Mouse (Mus musculus): ENCODE results near the gene Ubxn7.
A peak's percentile ranks its signal among the peaks of the same experiment; 100 is the strongest.
"Not testable (repeated sequence)": the region's sequence is repeated elsewhere in the genome, so short reads cannot be mapped to it uniquely, and the experiment has no call there.

Ubxn7 gene

DNA sequence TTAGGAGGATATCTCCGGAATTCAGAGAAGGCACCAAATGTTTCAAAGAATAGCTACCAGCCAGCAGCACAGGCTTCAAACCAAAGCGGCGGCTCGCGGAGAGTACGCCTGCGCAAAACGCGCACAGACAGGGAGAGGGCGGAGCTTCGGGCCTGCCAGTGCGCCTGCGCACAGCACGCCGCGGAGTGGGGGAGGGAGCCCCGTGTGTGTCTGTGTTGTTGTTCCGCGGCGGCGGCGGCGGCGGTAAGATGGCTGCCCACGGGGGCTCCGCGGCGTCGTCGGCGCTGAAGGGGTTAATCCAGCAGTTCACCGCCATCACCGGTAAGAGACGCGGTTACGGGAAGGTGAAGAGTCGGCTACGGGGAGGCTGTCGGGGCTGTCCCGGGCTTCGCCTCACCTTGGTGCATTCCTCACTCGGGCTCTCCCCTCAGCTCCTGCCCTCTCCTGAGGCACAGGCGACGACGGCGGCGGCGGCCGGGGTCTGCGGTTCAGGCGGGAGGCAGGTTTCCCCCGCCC, at the start of gene Ubxn7:
TSS of gene Ubxn7 (plus strand) at position 218 of the 516 bp plus-strand sequence.
- DNase-seq (ENCODE audit: low spot score), result peak; percentile 99

DNA sequence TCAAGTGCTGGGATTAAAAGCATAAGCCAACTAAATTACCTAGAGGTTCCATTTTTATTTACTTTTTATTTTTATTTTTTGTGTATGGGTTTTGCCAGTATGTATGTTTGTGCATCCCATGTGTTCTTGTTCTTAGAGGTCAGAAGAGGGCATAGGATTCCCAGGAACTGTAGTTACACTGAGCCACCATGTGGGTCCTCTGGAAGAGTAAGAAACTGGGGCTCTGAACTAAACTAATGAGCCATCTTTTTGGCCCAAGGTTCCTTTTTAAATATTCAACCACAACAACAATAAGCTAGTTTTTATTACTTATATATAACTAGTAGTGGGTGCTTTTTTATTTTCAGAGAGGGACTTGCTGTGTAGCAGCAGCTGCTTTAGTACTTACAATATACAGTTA, 49.4 kb upstream of the Ubxn7 start:
- no peak for DNase-seq (ENCODE audit: low spot score)

DNA sequence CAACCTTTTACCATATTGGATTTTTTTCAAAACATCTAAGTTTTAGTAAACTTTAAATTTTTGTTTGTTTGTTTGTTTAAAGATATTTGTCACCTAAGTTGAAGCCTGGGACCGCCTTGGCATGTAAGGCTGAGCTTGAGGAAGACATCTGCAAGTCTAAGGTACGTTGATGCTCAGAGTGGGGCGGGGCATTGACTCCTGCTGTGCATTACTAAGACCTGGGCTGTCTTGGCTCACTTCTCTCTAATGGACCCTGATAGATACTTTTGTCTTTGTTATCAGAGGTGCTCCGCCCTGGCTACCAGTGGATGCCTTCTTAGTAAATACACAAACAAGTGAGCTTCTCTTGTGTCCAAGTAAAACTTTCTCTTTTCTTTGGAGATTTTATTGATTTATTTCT, 40.2 kb upstream of the Ubxn7 start:
- DNase-seq (ENCODE audit: low spot score), result no peak

DNA sequence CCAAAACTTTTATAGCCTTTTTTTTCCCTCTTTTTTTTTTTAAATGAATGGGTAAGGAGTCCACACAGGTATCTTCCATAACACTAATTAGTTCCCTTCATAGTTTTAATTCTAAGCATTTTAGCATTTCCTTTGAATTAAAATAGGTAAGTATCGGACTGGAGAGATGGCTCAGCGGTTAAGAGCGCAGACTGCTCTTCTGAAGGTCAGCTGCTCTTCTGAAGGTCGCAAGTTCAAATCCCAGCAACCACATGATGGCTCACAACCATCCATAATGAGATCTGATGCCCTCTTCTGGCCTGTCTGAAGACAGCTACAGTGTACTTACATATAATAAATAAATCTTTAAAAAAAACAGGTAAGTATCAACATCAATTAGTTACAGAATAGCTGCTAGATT, 32.4 kb upstream of the Ubxn7 start:
- not testable (repeated sequence) for DNase-seq (ENCODE audit: low spot score)

DNA sequence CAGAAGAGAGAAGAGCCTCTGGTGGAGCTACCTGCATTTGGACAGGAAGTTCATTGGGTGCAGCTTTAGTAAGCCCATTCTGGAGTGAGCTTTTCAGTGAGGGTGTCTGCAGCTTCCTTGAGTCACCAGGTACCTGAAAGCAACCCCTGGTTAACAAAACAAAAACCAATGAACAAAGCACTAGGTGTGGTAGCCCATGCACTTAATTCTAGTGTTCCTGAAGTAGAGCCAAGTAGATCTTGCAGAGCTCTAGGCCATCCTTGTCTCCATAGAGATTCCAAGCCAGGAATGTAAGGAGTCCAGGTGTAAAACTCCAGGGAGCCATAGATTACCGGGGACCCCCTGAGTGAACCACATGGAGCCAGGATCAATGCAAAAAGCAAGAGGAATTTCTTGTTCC, 29.0 kb upstream of the Ubxn7 start:
- DNase-seq (ENCODE audit: low spot score), result no peak

DNA sequence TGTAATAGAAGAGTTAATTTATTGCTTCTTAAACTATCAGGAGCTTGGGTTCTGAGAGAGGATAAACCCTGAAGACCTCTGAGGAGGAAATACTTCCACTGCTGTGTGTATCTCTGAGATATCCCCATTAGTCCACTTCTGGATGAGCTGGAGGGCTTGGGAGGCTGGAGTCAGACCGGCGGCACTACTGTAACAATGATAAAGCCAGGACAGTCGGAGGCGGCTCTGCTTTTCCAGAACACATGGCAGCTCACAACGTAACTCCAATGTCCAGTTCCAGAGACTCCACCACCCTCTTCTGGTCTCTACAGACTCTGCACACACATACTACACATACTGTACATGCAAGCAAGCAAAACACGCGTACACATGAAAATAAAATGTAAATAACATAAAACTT, 28.2 kb upstream of the Ubxn7 start:
- no peak for DNase-seq (ENCODE audit: low spot score)

DNA sequence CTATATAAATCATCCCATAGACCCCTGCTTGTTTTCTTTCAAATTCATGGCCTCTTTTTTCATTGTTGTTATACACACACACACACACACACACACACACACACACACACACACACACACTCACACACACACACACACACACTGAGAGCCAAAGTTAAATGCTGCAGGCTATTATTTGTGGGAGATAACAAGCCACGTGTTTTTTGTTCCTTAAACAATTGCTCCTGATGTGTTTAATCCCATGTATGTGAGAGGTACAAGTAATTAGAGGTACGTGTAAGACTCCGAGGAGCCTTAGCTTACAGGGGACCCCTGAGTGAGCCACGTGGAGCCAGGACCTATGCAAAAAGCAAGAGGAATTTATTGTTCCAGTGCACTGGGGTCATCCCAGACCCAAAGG, 20.1 kb upstream of the Ubxn7 start:
- DNase-seq (ENCODE audit: low spot score), result no peak

DNA sequence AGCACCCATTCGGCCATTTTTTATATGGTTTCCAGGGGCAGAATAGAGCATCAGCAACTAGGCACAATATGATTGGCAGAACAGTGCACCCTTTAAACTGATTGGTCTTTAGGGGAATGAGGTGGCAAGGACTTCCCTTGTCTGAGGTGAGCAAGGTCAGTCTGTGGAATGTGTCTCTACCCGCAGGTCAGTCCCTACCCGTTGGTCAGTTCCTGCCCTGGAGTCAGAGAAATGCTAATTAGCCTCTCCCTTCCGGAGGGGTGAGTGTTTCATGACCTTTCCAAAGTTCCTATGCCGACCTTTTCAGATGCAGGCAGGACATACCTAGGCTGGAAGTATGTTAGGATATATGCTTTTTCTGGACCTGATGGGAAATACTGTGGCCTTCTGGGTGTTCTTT, 19.7 kb upstream of the Ubxn7 start:
- no peak for DNase-seq (ENCODE audit: low spot score)

DNA sequence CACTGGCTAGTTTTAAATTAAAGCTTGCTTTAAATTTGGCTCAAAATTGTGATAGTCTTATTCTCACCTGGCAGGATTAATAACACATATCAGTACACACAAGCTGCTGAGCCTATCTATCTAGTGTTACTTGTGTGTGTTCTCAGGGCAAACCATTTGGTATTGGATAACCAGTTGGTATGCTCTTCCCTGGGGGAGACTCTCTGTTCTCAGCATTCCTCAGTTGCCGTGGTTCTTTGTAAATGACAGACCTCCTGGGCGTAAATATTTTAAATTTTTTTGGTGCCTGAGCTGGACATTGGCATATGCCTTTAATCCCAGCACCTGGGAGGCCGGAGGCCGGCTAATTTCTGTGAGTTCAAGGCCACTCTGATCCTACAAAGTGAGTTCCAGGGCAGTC, 19.2 kb upstream of the Ubxn7 start:
- no peak for DNase-seq (ENCODE audit: low spot score)

DNA sequence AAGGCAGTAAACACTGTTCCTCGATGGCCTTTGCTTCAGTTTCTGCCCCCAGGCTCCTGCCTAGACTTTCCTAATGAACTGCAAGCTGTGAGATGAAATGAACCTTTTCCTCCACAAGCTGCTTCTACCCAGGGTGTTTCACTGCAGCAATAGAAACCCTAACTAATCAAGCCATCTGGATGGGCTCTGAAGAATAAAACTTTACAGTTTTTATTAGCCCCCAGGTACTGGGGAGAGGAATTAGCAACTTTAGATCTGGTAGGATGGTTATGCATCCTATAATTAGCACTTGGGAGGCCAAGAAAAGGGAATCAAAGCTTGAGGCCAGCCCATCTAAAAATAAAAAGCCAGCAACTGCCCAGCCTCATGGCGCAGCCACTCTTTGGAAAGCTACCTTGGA, 15.5 kb upstream of the Ubxn7 start:
- DNase-seq (ENCODE audit: low spot score), result no peak

DNA sequence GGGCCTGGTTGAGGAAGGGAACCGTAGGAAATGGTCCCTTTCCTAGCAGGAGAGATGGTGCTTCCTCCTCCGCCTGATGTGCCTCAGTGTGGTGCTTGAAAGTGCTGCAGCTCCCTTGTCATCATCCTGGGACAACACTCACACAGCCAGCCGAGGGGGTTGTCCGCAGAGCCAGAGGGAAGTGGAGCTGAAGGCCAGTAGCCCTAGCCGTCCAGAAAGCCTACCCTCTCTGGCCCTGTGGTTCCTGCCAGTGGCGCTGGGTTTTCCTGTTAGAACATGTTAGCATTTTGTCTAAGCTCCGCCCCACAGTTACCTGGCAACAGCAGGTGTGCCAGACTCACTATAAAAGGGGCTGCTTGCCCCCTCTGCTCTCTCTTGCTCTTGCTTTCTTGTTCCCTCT, 8.1 kb upstream of the Ubxn7 start:
- DNase-seq (ENCODE audit: low spot score), result no peak

DNA sequence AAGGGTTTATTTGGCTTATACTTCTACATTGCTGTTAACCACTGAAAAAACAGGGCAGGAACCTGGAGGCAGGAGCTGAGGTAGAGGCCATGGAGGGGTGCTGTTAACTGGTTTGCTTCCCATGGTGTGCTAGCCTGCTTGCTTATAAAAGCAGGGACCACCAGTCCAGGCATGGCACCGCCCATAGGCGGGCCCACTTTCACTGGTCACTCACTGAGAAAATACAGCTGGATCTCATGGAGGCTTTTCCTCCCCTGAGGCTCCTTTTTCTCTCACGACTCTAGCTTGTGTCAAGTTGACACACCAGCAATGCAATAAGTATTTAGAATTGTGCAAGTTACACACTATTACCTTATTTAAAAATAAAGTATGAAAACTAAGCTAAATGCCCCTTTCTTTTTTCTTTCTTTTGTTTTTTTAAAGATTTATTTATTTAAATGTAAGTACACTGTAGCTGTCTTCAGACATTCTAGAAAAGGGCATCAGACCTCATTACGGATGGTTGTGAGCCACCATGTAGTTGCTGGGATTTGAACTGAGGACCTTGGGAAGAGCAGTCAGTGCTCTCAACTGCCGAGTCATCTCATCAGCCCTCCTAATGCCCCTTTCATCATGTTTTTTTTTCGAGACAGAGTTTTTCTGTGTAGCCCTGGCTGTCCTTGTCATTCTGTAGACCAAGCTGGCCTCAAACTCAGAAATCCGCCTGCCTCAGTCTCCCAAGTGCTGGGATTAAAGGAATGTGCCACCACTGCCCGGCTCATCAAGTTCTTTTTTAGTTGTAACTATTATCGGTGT, 984 bp upstream of the Ubxn7 start:
- no peak for DNase-seq (ENCODE audit: low spot score)

DNA sequence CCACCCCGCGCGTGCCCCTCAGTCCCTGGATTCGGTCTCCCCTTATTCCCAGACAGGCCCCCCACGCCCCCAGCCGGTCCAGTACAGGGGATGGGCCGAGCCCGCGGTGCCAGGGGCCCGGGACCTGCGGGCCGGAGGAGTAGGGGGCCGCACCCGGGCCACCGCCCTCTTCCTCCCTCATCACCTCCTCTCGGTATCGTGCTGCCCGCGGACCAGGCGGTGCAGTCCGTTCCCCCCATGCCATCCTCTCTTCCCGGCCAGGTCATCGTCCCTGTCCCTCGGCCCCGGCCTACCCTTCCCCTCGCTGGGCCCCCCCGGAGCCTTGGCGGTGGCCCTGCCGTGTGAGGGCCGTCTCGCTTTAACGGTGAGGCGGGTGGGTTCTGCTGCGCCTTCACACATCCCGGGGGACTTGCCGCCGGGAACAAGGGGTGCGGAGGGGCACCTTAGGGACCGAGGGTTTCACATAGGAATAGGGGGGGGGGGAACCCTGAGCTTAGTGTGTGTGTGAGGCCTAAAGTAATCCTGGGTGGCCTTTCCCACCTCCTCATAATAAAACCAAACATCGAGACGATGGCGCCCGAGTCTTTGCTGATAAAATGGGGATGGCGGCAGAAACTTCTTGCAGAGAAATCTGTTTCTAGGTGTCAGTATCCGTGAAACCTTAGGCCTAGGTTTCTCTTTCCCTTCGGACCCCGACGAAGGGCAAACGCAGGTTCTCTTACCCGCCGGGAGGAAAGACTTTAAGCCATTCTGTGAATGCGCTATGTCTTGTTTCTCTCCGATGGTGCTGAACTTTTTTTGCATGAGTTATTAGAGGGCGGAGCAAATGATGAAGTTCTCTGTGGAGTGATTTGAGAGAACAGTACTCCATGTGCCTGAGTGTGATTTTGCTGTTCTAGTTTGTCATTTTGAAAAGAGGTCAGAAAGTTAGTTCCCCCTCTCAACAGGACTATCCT, 777 bp downstream of the Ubxn7 start:
- peak; percentile 59 for DNase-seq (ENCODE audit: low spot score)

DNA sequence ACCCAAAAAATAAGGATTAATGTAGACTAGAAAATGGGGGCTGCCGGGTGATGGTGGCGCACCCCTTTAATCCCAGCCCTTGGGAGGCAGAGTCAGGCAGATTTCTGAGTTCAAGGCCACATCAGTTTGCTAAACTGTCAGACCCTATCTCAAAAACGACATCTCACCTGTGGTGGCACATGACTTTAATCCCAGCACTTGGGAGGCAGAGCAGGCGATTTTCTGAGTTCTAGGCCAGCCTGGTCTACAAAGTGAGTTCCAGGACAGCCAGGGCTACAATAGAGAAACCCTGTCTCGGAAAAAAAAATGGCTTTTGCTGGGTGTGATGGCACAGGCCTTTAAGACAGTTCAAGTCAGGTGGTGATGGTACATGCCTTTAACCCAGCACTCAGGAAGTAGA, 3.1 kb downstream of the Ubxn7 start:
- DNase-seq (ENCODE audit: low spot score), result no peak

DNA sequence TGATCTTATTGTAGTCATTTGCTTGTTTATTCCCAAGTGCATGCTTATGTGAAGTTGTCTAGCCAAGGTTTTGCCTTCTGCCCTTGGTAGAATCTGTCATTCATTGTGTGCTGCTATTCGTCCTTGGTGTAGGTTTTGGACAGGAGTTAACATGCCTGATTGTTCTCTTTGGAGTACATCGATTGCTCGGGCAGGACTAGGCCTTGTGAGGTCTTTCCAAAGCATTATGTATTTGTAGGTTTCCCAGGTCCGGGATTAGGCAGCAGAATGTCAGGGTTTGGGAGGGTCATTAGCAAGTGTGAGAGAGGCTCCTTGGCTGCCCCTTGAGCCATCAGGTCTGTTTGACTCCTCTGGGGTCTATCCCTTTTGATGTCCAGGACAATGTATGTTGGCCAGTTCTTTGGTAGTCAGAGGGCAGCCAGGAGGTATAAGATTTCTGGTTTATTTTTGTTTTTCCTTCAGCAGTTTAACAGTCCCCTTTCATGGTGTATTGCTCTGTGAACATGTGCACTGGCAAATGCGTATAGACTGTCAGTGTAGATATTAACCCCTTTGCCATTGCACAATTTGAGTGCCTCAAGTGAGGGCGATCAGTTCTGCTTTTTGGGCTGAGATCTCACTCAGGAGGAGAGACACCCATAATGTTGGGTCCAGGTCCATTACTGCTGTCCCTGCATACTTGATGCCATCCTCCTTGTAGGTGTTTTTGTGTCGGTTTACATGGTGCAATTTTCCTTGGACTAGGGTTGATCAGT, 4.1 kb downstream of the Ubxn7 start:
- DNase-seq (ENCODE audit: low spot score), result no peak

DNA sequence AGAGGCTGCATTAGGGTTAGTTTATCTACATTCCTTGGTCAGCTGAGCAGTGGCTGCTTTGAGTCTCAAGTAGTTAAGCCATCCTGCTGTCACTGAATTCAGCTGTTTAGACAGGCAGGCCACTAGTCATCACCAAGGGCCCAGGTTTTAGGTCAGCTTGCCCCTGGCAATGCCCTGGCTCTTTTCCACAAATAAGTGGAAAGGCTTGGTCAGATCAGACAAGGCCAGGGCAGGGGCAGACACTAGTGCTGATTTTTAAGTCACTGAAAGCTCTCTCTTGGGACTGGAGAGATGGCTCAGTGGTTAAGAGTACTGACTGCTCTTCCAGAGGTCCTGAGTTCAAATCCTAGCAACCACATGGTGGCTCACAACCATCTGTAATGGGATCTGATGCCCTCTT, 4.9 kb downstream of the Ubxn7 start:
- peak; percentile 28 for DNase-seq (ENCODE audit: low spot score)

DNA sequence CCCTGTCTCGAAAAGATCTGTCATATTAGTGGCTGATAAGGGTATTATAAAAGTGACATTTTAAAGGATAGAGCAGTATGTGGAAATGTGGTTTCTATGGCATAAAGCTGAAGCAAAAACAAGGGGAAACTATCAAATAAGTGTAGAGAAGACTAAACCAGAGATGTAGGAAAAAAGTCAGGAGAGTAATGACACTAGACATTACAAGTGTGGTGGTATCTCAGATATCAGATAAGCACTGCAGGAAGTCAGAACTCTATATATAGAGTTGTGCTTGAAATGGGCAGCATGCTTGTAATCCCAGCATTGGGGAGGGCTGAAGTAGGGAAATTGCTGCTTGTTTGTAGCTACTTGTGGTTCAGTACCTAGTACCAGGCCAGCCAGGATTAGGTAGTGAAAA, 8.4 kb downstream of the Ubxn7 start:
- DNase-seq (ENCODE audit: low spot score), result no peak

DNA sequence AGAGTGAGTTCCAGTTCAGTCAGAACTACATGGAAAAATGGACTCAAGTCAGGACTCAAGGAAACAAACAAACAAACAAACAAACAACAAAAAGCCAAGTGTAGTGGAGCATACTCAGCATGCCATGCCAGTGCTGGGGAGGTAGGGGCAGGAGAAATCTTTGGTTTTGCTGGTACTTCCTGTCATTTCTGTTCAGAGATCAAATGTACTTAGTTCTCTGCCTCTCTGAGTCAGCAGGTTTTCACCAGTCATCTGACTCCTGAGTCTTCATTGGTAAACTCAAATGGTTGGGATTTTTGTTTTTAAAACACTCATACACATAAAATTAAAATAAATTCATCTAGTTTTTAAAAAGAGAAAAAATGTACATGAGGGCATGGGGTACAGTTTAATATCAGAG, 13.5 kb downstream of the Ubxn7 start:
- no peak for DNase-seq (ENCODE audit: low spot score)

DNA sequence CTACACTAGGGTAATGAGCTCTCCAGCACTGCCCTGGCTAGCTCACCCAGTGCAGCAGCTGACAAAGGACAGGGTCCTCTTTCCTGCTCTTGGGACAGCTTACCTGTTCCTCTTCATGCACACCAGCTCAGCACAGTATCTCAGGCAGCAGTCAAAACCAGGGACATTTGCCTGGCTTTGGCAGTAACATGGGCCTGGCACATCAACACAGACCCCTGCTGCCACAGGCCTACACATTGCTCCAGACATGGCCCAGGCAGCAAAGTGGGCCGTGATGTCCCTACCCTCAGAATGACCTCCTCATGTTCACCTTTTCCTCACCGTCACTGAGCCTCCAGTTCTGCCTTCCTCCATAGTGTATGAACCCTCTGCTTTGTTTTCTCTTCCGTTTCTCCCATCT, 18.7 kb downstream of the Ubxn7 start:
- no peak for DNase-seq (ENCODE audit: low spot score)

DNA sequence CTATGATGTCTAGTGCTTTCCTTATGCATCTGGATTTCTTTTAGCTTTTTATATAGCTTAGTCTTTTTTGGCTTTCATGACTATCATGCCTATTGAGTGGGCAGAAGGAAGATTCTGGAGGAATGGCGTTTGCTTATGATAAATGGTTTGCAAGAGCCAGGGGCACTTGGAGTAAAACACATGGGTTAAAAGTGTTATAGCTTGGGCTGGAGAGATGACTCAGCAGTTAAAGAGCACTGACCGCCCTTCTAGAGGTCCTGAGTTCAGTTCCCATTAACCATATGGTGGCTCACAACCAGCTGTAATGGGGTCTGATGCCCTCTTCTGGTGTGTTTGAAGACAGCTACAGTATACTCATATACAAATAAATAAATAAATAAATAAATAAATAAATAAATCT, 31.5 kb downstream of the Ubxn7 start:
- no peak for DNase-seq (ENCODE audit: low spot score)

DNA sequence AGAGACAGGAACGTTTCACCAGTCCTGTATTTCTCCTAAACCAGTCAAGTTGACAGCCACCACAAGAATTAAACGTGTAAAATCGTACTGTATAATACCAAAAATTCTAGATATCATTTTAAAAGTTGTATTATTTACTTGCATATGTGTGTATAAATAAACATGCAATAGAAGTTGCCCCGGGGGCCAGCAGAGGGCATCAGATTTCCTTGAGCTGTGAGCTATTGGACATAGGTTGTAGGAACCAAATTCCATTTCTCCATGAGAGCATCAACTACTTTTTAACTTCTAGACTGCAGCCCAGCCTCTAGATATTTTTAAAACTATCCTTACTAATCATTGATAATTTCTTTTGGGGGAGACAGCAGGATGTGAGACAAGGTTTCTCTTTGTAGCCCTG, 39.3 kb downstream of the Ubxn7 start:
- DNase-seq (ENCODE audit: low spot score), result no peak

DNA sequence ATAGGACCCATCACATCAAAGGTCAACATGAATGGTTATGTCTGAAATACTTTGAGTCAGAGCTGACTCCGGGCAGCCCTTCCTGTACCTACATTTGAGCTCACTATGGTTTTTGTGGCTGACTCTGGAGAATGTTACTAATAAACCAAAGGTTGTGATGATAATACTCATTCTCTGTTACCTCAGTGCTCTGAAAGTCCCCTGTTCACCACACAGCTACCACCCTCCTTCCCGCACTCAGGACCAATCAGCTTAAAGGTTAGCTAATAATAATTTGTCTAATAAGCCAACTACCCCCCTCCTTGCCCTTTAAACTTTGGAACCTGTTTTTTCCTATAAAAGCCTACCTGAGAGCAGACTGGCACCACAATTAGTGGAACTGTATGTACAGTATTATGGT, 47.5 kb downstream of the Ubxn7 start:
- no peak for DNase-seq (ENCODE audit: low spot score)

Data from ovary, postnatal 36 days (tissue).